Mouse (Mus musculus) midbrain, postnatal 0 days (tissue): Measurements from ENCODE around the gene Mga. TPM values are rescaled to one million over a fixed set of nuclear protein-coding genes. Genes with fewer than 3 reads are reported as not detected.

Source experiments
- ATAC-seq: fragments of 200-750 bp; cut with Nextera tagmentation; 2 replicates; pipeline ENCODE4 v1.8.0; 2017; ENCODE audit warnings: moderate number of reproducible peaks, mild to moderate bottlenecking, moderate TSS enrichment, moderate library complexity; ENCODE audit not compliant: low FRiP score
- DNase-seq: peaks from one replicate; pipeline ENCODE4 v3.0.0-alpha.2; 2015; ENCODE audit warnings: low spot score
- H3K27ac ChIP-seq: fragments of 300-500 bp; sonication (generic); 2 replicates; pipeline ENCODE4 v1.5.1; 2014; ENCODE audit warnings: low read depth, mild to moderate bottlenecking, low read length, mixed read lengths
- H3K27me3 ChIP-seq: fragments of 300-500 bp; sonication (generic); 2 replicates; pipeline ENCODE4 v1.6.1; 2014; ENCODE audit warnings: low read length, control low read depth, mixed read lengths; ENCODE audit not compliant: insufficient read depth
- H3K36me3 ChIP-seq: fragments of 300-500 bp; sonication (generic); 2 replicates; pipeline ENCODE4 v1.6.1; 2014; ENCODE audit warnings: low read length, control low read depth, mixed read lengths; ENCODE audit not compliant: insufficient read depth
- H3K4me1 ChIP-seq: fragments of 300-500 bp; sonication (generic); 2 replicates; pipeline ENCODE4 v1.6.1; 2014; ENCODE audit warnings: mild to moderate bottlenecking, control low read depth, antibody characterized with exemption, low read length, mixed read lengths; ENCODE audit not compliant: insufficient read depth
- H3K4me2 ChIP-seq: fragments of 300-500 bp; sonication (generic); 2 replicates; pipeline ENCODE4 v1.6.1; 2014; ENCODE audit warnings: low read depth, mild to moderate bottlenecking, low read length, mixed read lengths; ENCODE audit not compliant: poor library complexity, severe bottlenecking
- H3K4me3 ChIP-seq: fragments of 300-500 bp; sonication (generic); 2 replicates; pipeline ENCODE4 v1.5.1; 2014; ENCODE audit warnings: low read depth, mild to moderate bottlenecking, low read length, moderate library complexity
- H3K9ac ChIP-seq: fragments of 300-500 bp; sonication (generic); replicated peaks from 2 replicates; pipeline ENCODE4 v1.6.1; 2014; ENCODE audit warnings: mild to moderate bottlenecking, low read length, moderate library complexity, mixed read lengths; ENCODE audit not compliant: poor library complexity, severe bottlenecking
- H3K9me3 ChIP-seq: fragments of 300-500 bp; sonication (generic); 2 replicates; pipeline ENCODE4 v1.6.1; 2016; ENCODE audit warnings: low read length, control low read depth
- CTCF ChIP-seq: IDR thresholded peaks from 2 replicates; pipeline ENCODE4 v1.5.1; 2016; ENCODE audit warnings: antibody characterized with exemption, mild to moderate bottlenecking
- WGBS: fragments of 180-500 bp; shearing (Covaris S2); extraction: QIAGEN DNeasy Blood & Tissue Kit; methylation state at CpG from one replicate; pipeline ENCODE4 v1.1.7; 2014; 5-methylcytosine and 5-hydroxymethylcytosine counted together
- polyA plus RNA-seq: library from polyadenylated mRNA; unstranded; fragments of >200 nt; fragmentation: Nextera tagmentation; extraction: Ambion mirVana; gene quantifications from 2 replicates; pipeline ENCODE4 v1.2.1, GENCODE M21; 2015
- total RNA-seq: library from RNA; depleted of rRNA; stranded (reverse); fragments of >200 nt; gene quantifications from 2 replicates; pipeline ENCODE4 v1.2.3, GENCODE M21; 2014

Mga gene
- total and polyA plus RNA-seq, 2 experiments from 2014 or later = 16.2 to 75.1 TPM

GRCm38 (mm10) chr2:119999731-120000130 is 102.7 kb downstream of the Mga start:
- Histone ChIP-seq H3K9ac (no peak overlapping the region), H3K27me3 (no peaks in the 10 kb centered on the region), H3K36me3 (peaks cover 4% of the 10 kb centered on the region; the same call in 1 of the 2 replicates), H3K4me2 (no peak overlapping the region), H3K4me3 (no peak overlapping the region), H3K27ac (no peak overlapping the region), H3K4me1 (no peaks in the 10 kb centered on the region), H3K9me3 (no peaks in the 10 kb centered on the region)
- ATAC-seq = no peak
- no peak for TF ChIP-seq CTCF
- 90% methylated on average over 2 of the region's 2 CpGs for WGBS
- DNase-seq = no peak

- H3K27me3 ChIP-seq = no peaks in the 10 kb centered on the region
- H3K36me3 ChIP-seq = peaks cover 7% of the 10 kb centered on the region; the same call in 1 of the 2 replicates
- no peaks in the 10 kb centered on the region for H3K4me1 ChIP-seq
- H3K27ac ChIP-seq = no peak overlapping the region
- no peak for TF ChIP-seq CTCF
- H3K4me3 ChIP-seq = no peak overlapping the region
- no peak overlapping the region for H3K9ac ChIP-seq
- no peaks in the 10 kb centered on the region for H3K9me3 ChIP-seq
- ATAC-seq = no peak
- no peak for DNase-seq
- 86% methylated on average over 3 of the region's 3 CpGs for WGBS
- H3K4me2 ChIP-seq = no peak overlapping the region
These were observed 104.0 kb downstream of the Mga start for GRCm38 (mm10) chr2:120000882-120001584.

GRCm38 (mm10) chr2:120001956-120002355 is 104.9 kb downstream of the Mga start:
- Histone ChIP-seq H3K27me3 (no peaks in the 10 kb centered on the region), H3K4me1 (no peaks in the 10 kb centered on the region), H3K4me3 (no peak overlapping the region), H3K27ac (no peak overlapping the region), H3K9me3 (no peaks in the 10 kb centered on the region), H3K36me3 (peaks cover 7% of the 10 kb centered on the region; the same call in 1 of the 2 replicates), H3K4me2 (no peak overlapping the region), H3K9ac (no peak overlapping the region)
- WGBS = 72% methylated on average over 4 of the region's 4 CpGs
- no peak for TF ChIP-seq CTCF
- ATAC-seq (no peak), DNase-seq (no peak)

GRCm38 (mm10) chr2:120003970-120004369 is 106.9 kb downstream of the Mga start:
- Histone ChIP-seq H3K27ac (no peak overlapping the region), H3K9me3 (no peaks in the 10 kb centered on the region), H3K4me1 (no peaks in the 10 kb centered on the region), H3K36me3 (peaks cover 4% of the 10 kb centered on the region; the same call in 1 of the 2 replicates), H3K4me3 (no peak overlapping the region), H3K27me3 (no peaks in the 10 kb centered on the region), H3K9ac (no peak overlapping the region), H3K4me2 (no peak overlapping the region)
- no peak for ATAC-seq
- WGBS = 75% methylated on average over 2 of the region's 2 CpGs
- TF ChIP-seq CTCF = no peak
- DNase-seq = no peak

GRCm38 (mm10) chr2:120006696-120007095 is 109.7 kb downstream of the Mga start:
- Histone ChIP-seq H3K27ac (no peak overlapping the region), H3K9me3 (no peaks in the 10 kb centered on the region), H3K36me3 (peaks cover 3% of the 10 kb centered on the region; the same call in 1 of the 2 replicates), H3K4me2 (no peak overlapping the region), H3K27me3 (no peaks in the 10 kb centered on the region), H3K4me1 (no peaks in the 10 kb centered on the region), H3K9ac (no peak overlapping the region), H3K4me3 (no peak overlapping the region)
- TF ChIP-seq CTCF = no peak
- no peak for ATAC-seq
- WGBS = 93% methylated on average over 7 of the region's 7 CpGs
- DNase-seq = no peak

- Histone ChIP-seq H3K4me3 (no peak overlapping the region), H3K9me3 (no peaks in the 10 kb centered on the region), H3K4me2 (no peak overlapping the region), H3K4me1 (no peaks in the 10 kb centered on the region), H3K27ac (no peak overlapping the region), H3K36me3 (peaks cover 7% of the 10 kb centered on the region), H3K9ac (no peak overlapping the region), H3K27me3 (no peaks in the 10 kb centered on the region)
- 83% methylated on average over 4 of the region's 4 CpGs for WGBS
- no peak for TF ChIP-seq CTCF
- DNase-seq = no peak
- no peak for ATAC-seq
These were observed 110.7 kb downstream of the Mga start for GRCm38 (mm10) chr2:120007680-120008210.
